Mouse (Mus musculus): ENCODE data around the gene Dnajb13.

- TF ChIP-seq CTCF (IDR thresholded peaks at IDR 0.05; ENCODE audit: extremely low read depth, insufficient read length, insufficient replicate concordance, low read depth, low read length): no peak
- no peak for TF ChIP-seq POLR2A (IDR thresholded peaks at IDR 0.05; ENCODE audit: low read depth, low read length)
Measured at GRCm38 (mm10) chr7:100502374-100502922, 12.3 kb downstream of the Dnajb13 start.

Measured in small intestine, adult 2 months (tissue).